Mouse (Mus musculus): ENCODE measurements around the gene H2al1m. TPM values are rescaled to one million over a fixed set of nuclear protein-coding genes. Genes with fewer than 3 reads are reported as not detected.
"Not testable (repeated sequence)": the region's sequence is repeated elsewhere in the genome, so short reads cannot be mapped to it uniquely, and the experiment has no call there.

The H2al1m gene
- 0.28 TPM in 1 of 2 replicates, not detected in the other for polyA plus RNA-seq (2012; rRNA removed)

DNA sequence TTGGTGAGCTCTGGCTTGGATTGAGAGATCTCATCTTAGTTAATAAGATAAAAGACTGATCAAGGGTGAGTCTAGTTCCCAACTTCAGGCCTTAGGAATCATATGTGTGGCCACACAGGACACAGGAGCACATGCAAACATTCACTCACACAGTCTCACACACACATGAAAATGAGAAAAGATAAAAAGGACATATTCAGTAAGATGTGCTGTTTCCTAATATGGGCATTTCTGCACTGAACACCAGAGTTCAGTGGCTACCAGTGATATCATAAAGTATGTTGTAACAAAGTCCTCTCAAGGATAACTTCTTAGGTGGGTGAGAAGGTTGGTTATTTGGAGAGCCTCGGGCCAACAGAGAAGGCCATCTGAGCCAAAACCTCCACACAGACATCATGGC is at the start of gene H2al1m:
Gene H2al1m, plus strand, starts transcription at position 301 of the 400 bp plus-strand sequence.
- H3K4me3 ChIP-seq (replicated peaks; ENCODE audit: extremely low read depth, low read depth, low read length); H3K4me1 ChIP-seq (ENCODE audit: control insufficient read depth, insufficient read depth, low read length); DNase-seq: not testable (repeated sequence)
- no CpG with 5 or more reads among the region's 1 CpGs for WGBS

DNA sequence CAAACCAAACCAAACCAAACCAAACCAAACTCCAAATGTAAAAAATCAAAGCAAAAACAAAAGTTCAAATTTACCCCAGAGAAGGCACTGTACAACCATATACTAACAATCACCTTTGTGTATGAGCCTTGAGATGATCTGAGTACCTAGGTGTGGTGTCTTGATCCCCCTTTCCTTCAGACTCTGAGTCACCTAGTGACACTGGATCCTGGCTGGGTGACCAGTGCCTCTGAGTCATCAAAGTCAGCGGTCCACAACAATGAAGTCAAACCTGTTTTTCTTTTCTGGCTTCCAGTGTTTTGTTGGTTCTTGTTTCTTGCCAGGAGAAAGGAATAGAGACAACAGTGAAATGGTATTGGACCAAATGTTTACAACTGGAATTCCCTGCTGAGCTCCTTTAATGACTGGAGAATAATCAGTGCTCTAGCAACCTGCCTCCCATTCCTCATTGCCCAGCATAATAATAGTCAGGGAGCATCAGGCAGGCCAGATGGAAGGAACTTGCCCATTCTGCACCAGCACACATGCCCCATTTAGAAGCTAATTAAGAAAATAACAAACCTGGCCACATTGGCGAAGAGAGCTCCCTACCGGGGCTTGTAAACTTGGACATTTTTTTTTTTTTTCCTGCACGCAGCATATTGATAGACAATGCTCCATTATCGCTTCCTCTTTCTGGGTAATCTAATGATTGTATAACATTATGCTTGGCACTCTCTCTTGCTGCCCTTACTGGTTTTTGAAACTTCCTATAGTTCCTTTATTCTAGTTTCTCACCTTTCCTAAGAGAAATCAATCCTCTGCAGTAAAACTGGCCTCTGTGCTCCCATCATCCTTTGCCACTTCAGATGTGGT is 42.6 kb upstream of the H2al1m start:
- TF ChIP-seq POLR2A (IDR thresholded peaks at IDR 0.05; ENCODE audit: borderline replicate concordance, extremely low read depth, low read depth, low read length) (no peak), CTCF (IDR thresholded peaks at IDR 0.05; ENCODE audit: insufficient read depth, low read length) (no peak)
- Histone ChIP-seq H3K4me1 (ENCODE audit: control insufficient read depth, insufficient read depth, low read length) (no peaks in the 10 kb centered on the region), H3K4me3 (replicated peaks; ENCODE audit: extremely low read depth, low read depth, low read length) (no peak overlapping the region)
- DNase-seq = no peak
- 67% methylated on average over 5 of the region's 5 CpGs for WGBS

DNA sequence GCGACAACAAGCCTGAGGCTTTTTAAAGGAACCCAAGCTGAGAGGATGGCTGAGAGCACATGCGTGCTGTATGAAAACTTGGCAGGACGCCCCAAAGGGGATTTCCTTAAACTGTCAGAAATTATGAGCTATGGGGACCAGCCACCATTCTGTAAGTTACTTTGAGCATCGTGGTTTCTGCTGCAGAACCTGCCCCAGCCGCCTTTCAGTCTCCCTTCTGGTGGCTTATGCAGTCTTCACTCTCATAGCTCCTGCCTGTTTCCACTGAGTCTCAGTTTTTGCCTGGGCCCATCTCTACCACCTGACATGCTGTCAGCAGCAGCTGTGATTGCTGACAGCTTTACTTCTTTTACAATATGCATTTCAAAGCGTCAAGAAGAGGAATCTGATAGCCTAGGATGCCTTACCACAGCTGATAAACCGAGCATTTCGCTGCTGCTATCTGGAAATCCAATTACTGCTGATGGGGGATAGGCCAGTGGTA is 40.1 kb upstream of the H2al1m start:
- H3K4me1 ChIP-seq (ENCODE audit: control insufficient read depth, insufficient read depth, low read length) = no peaks in the 10 kb centered on the region
- no peak for DNase-seq
- H3K4me3 ChIP-seq (replicated peaks; ENCODE audit: extremely low read depth, low read depth, low read length) = no peak overlapping the region
- TF ChIP-seq POLR2A (IDR thresholded peaks at IDR 0.05; ENCODE audit: borderline replicate concordance, extremely low read depth, low read depth, low read length) (no peak), CTCF (IDR thresholded peaks at IDR 0.05; ENCODE audit: insufficient read depth, low read length) (no peak)
- 47% methylated on average over 8 of the region's 8 CpGs for WGBS

DNA sequence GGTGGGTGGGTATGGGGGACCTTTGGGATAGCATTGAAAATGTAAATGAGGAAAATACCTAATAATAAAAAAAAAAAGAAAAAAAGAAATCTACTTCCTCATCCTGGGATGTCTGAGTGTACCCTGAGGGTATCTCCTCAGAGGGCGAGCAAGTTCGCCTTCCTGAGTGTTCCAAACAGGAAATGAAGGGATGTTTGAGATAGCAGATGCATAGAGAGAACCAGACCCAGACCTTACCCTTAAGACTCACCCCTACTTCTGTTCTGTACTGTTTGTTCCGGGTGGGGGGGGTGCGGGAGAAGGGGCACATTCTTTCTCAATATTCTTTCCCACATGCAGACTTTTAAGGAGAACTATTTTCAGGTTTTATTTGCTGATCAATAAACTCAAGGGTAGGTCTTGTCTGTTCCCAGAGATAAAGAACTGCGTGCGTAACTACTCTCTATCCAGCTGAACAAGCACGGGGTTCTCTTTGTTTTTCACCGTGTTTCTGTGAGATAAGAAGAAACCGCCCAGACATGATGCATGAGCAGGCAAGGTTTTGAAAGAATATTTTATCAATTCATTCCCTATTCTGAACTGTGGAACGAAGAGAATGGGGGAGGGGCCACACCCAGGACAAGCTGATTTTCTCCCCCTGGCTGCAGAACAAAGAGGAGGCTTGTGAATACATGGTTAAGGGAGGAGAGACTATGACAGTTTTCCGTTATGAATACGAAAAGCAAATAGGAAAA is 38.8 kb upstream of the H2al1m start:
- no peak for TF ChIP-seq POLR2A (IDR thresholded peaks at IDR 0.05; ENCODE audit: borderline replicate concordance, extremely low read depth, low read depth, low read length)
- TF ChIP-seq CTCF (IDR thresholded peaks at IDR 0.05; ENCODE audit: insufficient read depth, low read length) = no peak
- DNase-seq = no peak
- no peak overlapping the region for H3K4me3 ChIP-seq (replicated peaks; ENCODE audit: extremely low read depth, low read depth, low read length)
- 48% methylated on average over 12 of the region's 12 CpGs for WGBS
- no peaks in the 10 kb centered on the region for H3K4me1 ChIP-seq (ENCODE audit: control insufficient read depth, insufficient read depth, low read length)

DNA sequence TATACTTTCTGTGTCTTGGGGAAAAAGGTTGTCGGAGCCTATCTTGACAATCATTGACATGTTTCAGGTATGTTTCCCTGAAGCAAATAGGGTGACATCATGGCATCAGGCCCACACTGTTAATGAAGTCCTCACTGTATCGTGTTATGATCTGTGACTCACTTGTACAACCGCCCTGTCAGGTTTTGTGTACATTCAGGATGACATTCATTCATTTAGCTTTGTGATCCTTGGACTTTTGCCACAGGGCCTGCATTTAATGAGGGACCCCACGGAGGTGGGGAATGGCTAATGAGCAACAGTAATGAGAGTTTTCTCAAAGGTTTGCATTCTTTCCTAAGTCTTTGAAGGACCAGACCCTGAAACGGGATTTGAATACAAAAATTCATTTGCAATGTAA is 34.7 kb upstream of the H2al1m start:
- no peak overlapping the region for H3K4me3 ChIP-seq (replicated peaks; ENCODE audit: extremely low read depth, low read depth, low read length)
- 56% methylated on average over 5 of the region's 5 CpGs for WGBS

DNA sequence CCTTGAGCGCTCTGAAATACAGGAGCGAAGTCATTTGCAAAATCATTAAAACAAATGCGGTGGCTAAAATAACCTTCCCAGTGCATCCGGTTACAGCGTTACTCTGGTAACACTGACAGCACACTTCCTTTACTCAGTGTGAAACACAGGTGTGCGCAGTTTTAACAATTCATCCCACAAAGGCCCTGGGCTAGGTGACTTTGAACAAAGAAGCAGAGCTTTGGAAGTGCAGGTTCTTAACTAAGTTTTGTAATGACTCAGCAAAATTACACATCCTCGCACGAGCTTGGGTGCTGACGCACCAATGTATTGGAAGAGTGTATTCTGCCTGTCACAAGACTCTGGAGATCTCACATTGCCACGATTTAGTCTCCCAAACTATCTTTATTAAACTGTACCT is 29.6 kb upstream of the H2al1m start:
- DNase-seq = no peak
- Histone ChIP-seq H3K4me3 (replicated peaks; ENCODE audit: extremely low read depth, low read depth, low read length) (no peak overlapping the region), H3K4me1 (ENCODE audit: control insufficient read depth, insufficient read depth, low read length) (no peaks in the 10 kb centered on the region)
- 68% methylated on average over 10 of the region's 10 CpGs for WGBS
- TF ChIP-seq CTCF (IDR thresholded peaks at IDR 0.05; ENCODE audit: insufficient read depth, low read length) (no peak), POLR2A (IDR thresholded peaks at IDR 0.05; ENCODE audit: borderline replicate concordance, extremely low read depth, low read depth, low read length) (no peak)

More for the DNA sequence above, 34.7 kb upstream of the H2al1m start:
- no peaks in the 10 kb centered on the region for H3K4me1 ChIP-seq (ENCODE audit: control insufficient read depth, insufficient read depth, low read length)
- TF ChIP-seq POLR2A (IDR thresholded peaks at IDR 0.05; ENCODE audit: borderline replicate concordance, extremely low read depth, low read depth, low read length) = no peak
- no peak for TF ChIP-seq CTCF (IDR thresholded peaks at IDR 0.05; ENCODE audit: insufficient read depth, low read length)
- DNase-seq = no peak

DNA sequence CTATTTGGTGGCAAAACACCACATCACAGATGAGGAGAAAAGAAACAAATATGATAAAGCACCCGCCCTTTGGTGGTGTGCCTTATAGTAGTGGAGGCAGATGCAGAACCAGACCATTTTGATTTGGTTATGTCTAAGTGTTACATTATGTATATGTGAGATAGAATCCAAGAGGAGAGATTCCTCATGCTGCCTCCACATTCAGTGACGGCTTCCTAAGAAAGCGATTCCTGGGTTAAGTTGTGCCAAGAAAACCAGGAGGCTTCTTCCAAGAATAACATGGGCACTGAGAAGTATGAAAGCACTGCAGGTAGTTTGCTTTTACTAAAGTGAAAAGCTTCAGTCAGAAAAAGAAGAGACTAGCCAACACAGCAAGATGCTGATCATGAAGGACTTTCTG is 28.7 kb upstream of the H2al1m start:
- H3K4me1 ChIP-seq (ENCODE audit: control insufficient read depth, insufficient read depth, low read length) = no peaks in the 10 kb centered on the region
- TF ChIP-seq CTCF (IDR thresholded peaks at IDR 0.05; ENCODE audit: insufficient read depth, low read length) = no peak
- TF ChIP-seq POLR2A (IDR thresholded peaks at IDR 0.05; ENCODE audit: borderline replicate concordance, extremely low read depth, low read depth, low read length) = no peak
- DNase-seq = no peak
- H3K4me3 ChIP-seq (replicated peaks; ENCODE audit: extremely low read depth, low read depth, low read length) = no peak overlapping the region
- 87% methylated on average over 3 of the region's 3 CpGs for WGBS

DNA sequence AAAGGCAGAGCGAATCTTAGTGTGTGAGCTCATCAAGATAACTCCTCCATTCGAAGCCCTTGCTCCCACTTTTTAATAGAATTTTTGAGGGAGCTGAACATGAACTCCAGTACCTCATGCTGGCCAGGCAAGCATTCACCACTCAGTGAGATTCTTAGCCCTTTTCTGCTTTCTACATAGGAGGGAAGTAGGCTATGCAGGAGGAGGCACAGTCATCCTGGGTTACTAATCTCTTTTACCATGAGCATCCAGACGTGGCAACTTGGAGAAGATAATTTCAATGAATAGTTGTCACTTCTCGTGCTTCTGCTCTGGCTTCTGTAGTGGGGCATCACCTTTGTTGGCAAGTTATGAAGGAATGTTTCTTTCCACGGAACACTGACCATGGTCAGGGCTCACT is 26.8 kb upstream of the H2al1m start, which contains the start of gene Gm14862:
Gene Gm14862, minus strand, starts transcription at position 134 of the 400 bp plus-strand sequence.
- WGBS = 71% methylated on average over 5 of the region's 5 CpGs
- Histone ChIP-seq H3K4me1 (ENCODE audit: control insufficient read depth, insufficient read depth, low read length) (no peaks in the 10 kb centered on the region), H3K4me3 (replicated peaks; ENCODE audit: extremely low read depth, low read depth, low read length) (no peak within 1 kb of the TSS)
- TF ChIP-seq CTCF (IDR thresholded peaks at IDR 0.05; ENCODE audit: insufficient read depth, low read length) (no peak), POLR2A (IDR thresholded peaks at IDR 0.05; ENCODE audit: borderline replicate concordance, extremely low read depth, low read depth, low read length) (no peak)
- DNase-seq = no peak

DNA sequence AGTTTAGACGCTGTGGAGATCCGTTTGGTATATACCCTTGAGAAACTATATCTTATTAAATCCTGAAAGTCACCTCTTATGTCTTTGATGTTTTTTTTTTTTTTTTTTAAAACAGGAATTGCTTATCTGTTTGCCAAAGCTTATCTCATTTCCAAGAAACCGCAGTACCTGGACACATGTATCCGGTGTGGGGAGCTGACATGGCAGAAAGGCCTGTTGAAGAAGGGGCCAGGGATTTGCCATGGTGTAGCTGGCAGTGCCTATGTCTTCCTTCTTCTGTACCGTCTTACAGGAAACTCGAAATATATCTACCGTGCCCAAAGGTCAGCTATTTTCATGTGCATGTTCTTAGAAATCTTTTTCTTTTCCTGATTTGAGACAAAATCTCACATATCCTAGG is 25.7 kb upstream of the H2al1m start:
- no peak for TF ChIP-seq CTCF (IDR thresholded peaks at IDR 0.05; ENCODE audit: insufficient read depth, low read length)
- no peak for TF ChIP-seq POLR2A (IDR thresholded peaks at IDR 0.05; ENCODE audit: borderline replicate concordance, extremely low read depth, low read depth, low read length)
- Histone ChIP-seq H3K4me3 (replicated peaks; ENCODE audit: extremely low read depth, low read depth, low read length) (no peak overlapping the region), H3K4me1 (ENCODE audit: control insufficient read depth, insufficient read depth, low read length) (no peaks in the 10 kb centered on the region)
- WGBS = 86% methylated on average over 7 of the region's 7 CpGs
- no peak for DNase-seq

Data from lung, adult 2 months (tissue).